Mouse (Mus musculus): ENCODE results near the gene Abhd12b. TPM values are rescaled to one million over a fixed set of nuclear protein-coding genes. Genes with fewer than 3 reads are reported as not detected.

Abhd12b gene
- polyA plus RNA-seq, 1 experiment from 2014 or later, result not detected

GRCm38 (mm10) chr12:70117146-70117545, 36.8 kb upstream of the Abhd12b start:
- Histone ChIP-seq H3K4me2 (replicated peaks) (no peak overlapping the region), H3K4me1 (no peaks in the 10 kb centered on the region; the same call in none of the 2 replicates), H3K9me3 (0 out of 2 replicates have a peak, but pooled peaks cover 3% of the 10 kb centered on the region), H3K27ac (replicated peaks) (no peak overlapping the region), H3K36me3 (no peaks in the 10 kb centered on the region), H3K27me3 (peaks cover 22% of the 10 kb centered on the region), H3K4me3 (no peak overlapping the region), H3K9ac (replicated peaks) (no peak overlapping the region)
- no peak for ATAC-seq (ENCODE audit: low FRiP score, low read depth)
- 91% methylated on average over 10 of the region's 10 CpGs for WGBS

- no peak for ATAC-seq (ENCODE audit: low FRiP score, low read depth)
Measured at GRCm38 (mm10) chr12:70118721-70119345, 35.1 kb upstream of the Abhd12b start.

GRCm38 (mm10) chr12:70119552-70119951, 34.4 kb upstream of the Abhd12b start:
- no peaks in the 10 kb centered on the region for H3K36me3 ChIP-seq
- peaks cover 9% of the 10 kb centered on the region; the same call in 1 of the 2 replicates for H3K27me3 ChIP-seq
- no peak overlapping the region for H3K4me2 ChIP-seq (replicated peaks)
- 73% methylated on average over 2 of the region's 2 CpGs for WGBS
- no peak overlapping the region for H3K4me3 ChIP-seq
- H3K9ac ChIP-seq (replicated peaks), result no peak overlapping the region
- 0 out of 2 replicates have a peak, but pooled peaks cover 3% of the 10 kb centered on the region for H3K9me3 ChIP-seq
- ATAC-seq (ENCODE audit: low FRiP score, low read depth), result no peak
- H3K4me1 ChIP-seq, result no peaks in the 10 kb centered on the region
- H3K27ac ChIP-seq (replicated peaks), result no peak overlapping the region

More at GRCm38 (mm10) chr12:70118721-70119345, 35.1 kb upstream of the Abhd12b start:
- Histone ChIP-seq H3K4me2 (replicated peaks) (no peak overlapping the region), H3K4me3 (no peak overlapping the region), H3K27me3 (peaks cover 9% of the 10 kb centered on the region; the same call in 1 of the 2 replicates), H3K4me1 (no peaks in the 10 kb centered on the region), H3K9ac (replicated peaks) (no peak overlapping the region), H3K9me3 (0 out of 2 replicates have a peak, but pooled peaks cover 3% of the 10 kb centered on the region), H3K36me3 (no peaks in the 10 kb centered on the region), H3K27ac (replicated peaks) (no peak overlapping the region)
- 90% methylated on average over 10 of the region's 10 CpGs for WGBS

- Histone ChIP-seq H3K4me2 (replicated peaks) (no peak overlapping the region), H3K27ac (replicated peaks) (no peak overlapping the region), H3K27me3 (no peaks in the 10 kb centered on the region), H3K9ac (replicated peaks) (no peak overlapping the region), H3K4me1 (no peaks in the 10 kb centered on the region), H3K36me3 (no peaks in the 10 kb centered on the region), H3K4me3 (no peak overlapping the region), H3K9me3 (no peaks in the 10 kb centered on the region)
- no peak for ATAC-seq (ENCODE audit: low FRiP score, low read depth)
- WGBS, result 94% methylated on average over 4 of the region's 4 CpGs
Measured at GRCm38 (mm10) chr12:70126626-70127025, 27.3 kb upstream of the Abhd12b start.

GRCm38 (mm10) chr12:70129105-70129504, 24.8 kb upstream of the Abhd12b start:
- Histone ChIP-seq H3K9ac (replicated peaks) (no peak overlapping the region), H3K27me3 (no peaks in the 10 kb centered on the region), H3K4me3 (no peak overlapping the region), H3K27ac (replicated peaks) (no peak overlapping the region), H3K36me3 (no peaks in the 10 kb centered on the region), H3K4me1 (no peaks in the 10 kb centered on the region), H3K9me3 (no peaks in the 10 kb centered on the region), H3K4me2 (replicated peaks) (no peak overlapping the region)
- 58% methylated on average over 5 of the region's 5 CpGs for WGBS
- ATAC-seq (ENCODE audit: low FRiP score, low read depth), result no peak

- Histone ChIP-seq H3K27me3 (no peaks in the 10 kb centered on the region), H3K4me3 (no peak overlapping the region), H3K4me1 (no peaks in the 10 kb centered on the region), H3K4me2 (replicated peaks) (peak overlapping the region; percentile 12; the same call in 1 of the 2 replicates), H3K36me3 (no peaks in the 10 kb centered on the region), H3K9ac (replicated peaks) (no peak overlapping the region), H3K9me3 (no peaks in the 10 kb centered on the region), H3K27ac (replicated peaks) (peak overlapping the region; percentile 9; the same call in 1 of the 2 replicates)
- no peak for ATAC-seq (ENCODE audit: low FRiP score, low read depth)
- WGBS, result 50% methylated on average over 20 of the region's 20 CpGs
Measured at GRCm38 (mm10) chr12:70131042-70131675, 22.8 kb upstream of the Abhd12b start.

- H3K9ac ChIP-seq (replicated peaks), result no peak overlapping the region
- ATAC-seq (ENCODE audit: low FRiP score, low read depth), result no peak
- H3K27me3 ChIP-seq, result no peaks in the 10 kb centered on the region
- no peaks in the 10 kb centered on the region for H3K9me3 ChIP-seq
- no peaks in the 10 kb centered on the region for H3K4me1 ChIP-seq
- H3K4me2 ChIP-seq (replicated peaks), result no peak overlapping the region
- no peaks in the 10 kb centered on the region for H3K36me3 ChIP-seq
- H3K4me3 ChIP-seq, result no peak overlapping the region
- H3K27ac ChIP-seq (replicated peaks), result no peak overlapping the region
- WGBS, result 89% methylated on average over 20 of the region's 20 CpGs
Measured at GRCm38 (mm10) chr12:70134627-70135235, 19.2 kb upstream of the Abhd12b start.

- Histone ChIP-seq H3K27me3 (no peaks in the 10 kb centered on the region), H3K4me3 (no peak overlapping the region), H3K36me3 (no peaks in the 10 kb centered on the region), H3K4me1 (no peaks in the 10 kb centered on the region), H3K9me3 (no peaks in the 10 kb centered on the region), H3K27ac (replicated peaks) (no peak overlapping the region), H3K4me2 (replicated peaks) (no peak overlapping the region), H3K9ac (replicated peaks) (no peak overlapping the region)
- ATAC-seq (ENCODE audit: low FRiP score, low read depth), result no peak
- 56% methylated on average over 12 of the region's 12 CpGs for WGBS
Measured at GRCm38 (mm10) chr12:70136185-70136756, 17.7 kb upstream of the Abhd12b start.

GRCm38 (mm10) chr12:70137095-70137494, 16.8 kb upstream of the Abhd12b start:
- Histone ChIP-seq H3K36me3 (no peaks in the 10 kb centered on the region), H3K9ac (replicated peaks) (no peak overlapping the region), H3K4me1 (no peaks in the 10 kb centered on the region), H3K4me2 (replicated peaks) (no peak overlapping the region), H3K9me3 (no peaks in the 10 kb centered on the region), H3K27ac (replicated peaks) (no peak overlapping the region), H3K4me3 (no peak overlapping the region), H3K27me3 (no peaks in the 10 kb centered on the region)
- ATAC-seq (ENCODE audit: low FRiP score, low read depth), result no peak
- 69% methylated on average over 4 of the region's 4 CpGs for WGBS

- Histone ChIP-seq H3K36me3 (no peaks in the 10 kb centered on the region), H3K4me1 (no peaks in the 10 kb centered on the region), H3K4me3 (no peak overlapping the region), H3K27ac (replicated peaks) (no peak overlapping the region), H3K9me3 (no peaks in the 10 kb centered on the region), H3K9ac (replicated peaks) (no peak overlapping the region), H3K4me2 (replicated peaks) (no peak overlapping the region), H3K27me3 (no peaks in the 10 kb centered on the region)
- no peak for ATAC-seq (ENCODE audit: low FRiP score, low read depth)
- WGBS, result 81% methylated on average over 9 of the region's 9 CpGs
Measured at GRCm38 (mm10) chr12:70137626-70138025, 16.3 kb upstream of the Abhd12b start.

- no peaks in the 10 kb centered on the region for H3K9me3 ChIP-seq
- H3K27me3 ChIP-seq, result no peaks in the 10 kb centered on the region
- WGBS, result 77% methylated on average over 4 of the region's 4 CpGs
- no peaks in the 10 kb centered on the region for H3K36me3 ChIP-seq
- H3K27ac ChIP-seq (replicated peaks), result no peak overlapping the region
- ATAC-seq (ENCODE audit: low FRiP score, low read depth), result no peak
- no peak overlapping the region for H3K4me2 ChIP-seq (replicated peaks)
- H3K4me3 ChIP-seq, result no peak overlapping the region
- no peak overlapping the region for H3K9ac ChIP-seq (replicated peaks)
- H3K4me1 ChIP-seq, result peaks cover 2% of the 10 kb centered on the region; the same call in 1 of the 2 replicates
Measured at GRCm38 (mm10) chr12:70139871-70140270, 14.1 kb upstream of the Abhd12b start.

- Histone ChIP-seq H3K4me3 (no peak overlapping the region), H3K4me2 (replicated peaks) (no peak overlapping the region), H3K4me1 (peaks cover 2% of the 10 kb centered on the region; the same call in 1 of the 2 replicates), H3K27me3 (no peaks in the 10 kb centered on the region), H3K9me3 (no peaks in the 10 kb centered on the region), H3K27ac (replicated peaks) (no peak overlapping the region), H3K36me3 (no peaks in the 10 kb centered on the region), H3K9ac (replicated peaks) (no peak overlapping the region)
- no peak for ATAC-seq (ENCODE audit: low FRiP score, low read depth)
- 95% methylated on average over 5 of the region's 5 CpGs for WGBS
Measured at GRCm38 (mm10) chr12:70140542-70140941, 13.4 kb upstream of the Abhd12b start.
